Comparison of ENCODE assay signal across 8 mouse cellular contexts in the genomic region with DNA sequence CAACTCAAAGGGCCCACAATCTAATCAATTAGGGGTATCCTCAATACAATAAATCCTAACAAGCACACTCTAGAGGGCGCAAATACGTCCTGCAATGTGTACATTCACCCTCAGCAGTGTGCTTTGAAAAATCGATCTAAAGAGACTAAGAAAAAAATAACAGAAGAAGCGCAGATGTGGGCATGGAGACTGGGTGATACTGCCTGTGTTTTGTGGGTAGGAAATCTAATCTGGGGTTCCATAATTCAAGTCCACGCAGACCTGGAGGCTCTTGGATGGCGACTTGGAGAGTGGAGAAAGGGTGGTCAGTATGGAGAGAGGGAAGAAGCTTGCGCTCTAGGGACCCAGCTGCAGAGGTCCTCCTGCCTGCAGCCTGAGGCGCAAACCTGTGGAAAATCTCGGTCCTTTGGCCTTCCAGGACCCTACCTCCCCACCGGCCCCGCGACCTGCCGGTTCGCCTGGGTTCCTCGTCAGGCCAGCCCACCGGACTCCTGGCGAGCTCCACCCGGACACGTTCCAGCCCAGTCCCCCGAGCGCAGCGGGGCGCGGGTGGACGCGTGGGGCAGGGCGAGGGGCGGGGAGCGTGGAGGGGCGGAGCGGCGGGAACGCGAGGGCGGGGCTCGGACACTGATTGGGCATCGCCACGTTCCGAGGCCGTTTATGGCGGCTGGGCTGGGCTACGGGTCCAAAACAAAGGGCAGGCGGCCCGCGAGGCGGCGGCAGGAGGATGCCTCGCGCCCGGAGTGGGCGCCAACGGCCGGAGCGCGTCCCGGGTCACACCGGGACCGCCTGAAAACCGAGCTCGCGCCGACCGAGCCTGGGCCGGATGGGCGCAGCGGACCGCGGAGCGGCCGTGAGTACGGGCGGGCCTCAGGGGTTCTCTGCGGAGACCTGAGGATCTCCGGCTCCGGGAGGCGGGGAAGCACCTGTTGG. TPM values are rescaled to one million over a fixed set of nuclear protein-coding genes. Genes with fewer than 3 reads are reported as not detected.
A peak's percentile ranks its signal among the peaks of the same experiment; 100 is the strongest.
DNase-seq lines count a peak whose midpoint lies in the region; ATAC-seq and TF ChIP-seq lines count a peak whose summit lies in the region.

TSS of gene Ypel1 (plus strand) at position 186 of the 933 bp plus-strand sequence.

- H3K27ac ChIP-seq in MEL (ENCODE audit: control insufficient read depth, low read depth, low read length) = no peak within 1 kb of the TSS
- H3K27ac ChIP-seq in forebrain, postnatal 0 days (ENCODE audit: low read depth, low read length) = peak within 1 kb of the TSS; percentile 86
- peak within 1 kb of the TSS; percentile 62 for H3K27ac ChIP-seq in lung, postnatal 0 days (ENCODE audit: low read length)

- peak within 1 kb of the TSS; percentile 71 to 79 for H3K4me3 ChIP-seq in MEL (ENCODE audit: control insufficient read depth in 1 of 2, insufficient read depth in 1 of 2, low read depth in 2 of 2, low read length in 2 of 2)
- peak within 1 kb of the TSS; percentile 73 for H3K4me3 ChIP-seq in forebrain, postnatal 0 days (ENCODE audit: low read depth, low read length)
- H3K4me3 ChIP-seq in lung, postnatal 0 days (ENCODE audit: low read depth, low read length) = peak within 1 kb of the TSS; percentile 67

- H3K36me3 ChIP-seq in MEL (ENCODE audit: control insufficient read depth in 1 of 2, insufficient read depth in 2 of 2, low read length in 2 of 2) = peaks cover 0 to 13% of the 10 kb centered on the region in 2 experiments; a peak in 2 of 4 replicates
- peaks cover 3% of the 10 kb centered on the region for H3K36me3 ChIP-seq in forebrain, postnatal 0 days (ENCODE audit: insufficient read depth)
- H3K36me3 ChIP-seq in lung, postnatal 0 days (ENCODE audit: insufficient read depth, low read length) = no peaks in the 10 kb centered on the region

- peak; percentile 67 for DNase-seq in MEL (ENCODE audit: low read depth, low spot score)
- DNase-seq in cerebellum, adult 18-20 months = peak; percentile 88
- peak; percentile 88 for DNase-seq in forebrain, postnatal 0 days
- peak; percentile 82 for DNase-seq in layer of hippocampus, adult 9-11 months
- peak; percentile 89 for DNase-seq in lung, postnatal 0 days (ENCODE audit: low spot score)
- peak; percentile 76 for DNase-seq in ovary, postnatal 14 days (ENCODE audit: low spot score)
- peak; percentile 44 to 62 for DNase-seq in thymus, postnatal 10 days (ENCODE audit: low spot score in 2 of 2)

- 3% methylated on average over 70 of the region's 76 CpGs for WGBS in forebrain, postnatal 0 days
- under 1% methylated on average over 48 of the region's 76 CpGs for WGBS in lung, postnatal 0 days

- no peaks in the 10 kb centered on the region; a peak in 1 of 4 replicates for H3K27me3 ChIP-seq in MEL (ENCODE audit: control insufficient read depth in 1 of 2, insufficient read depth in 2 of 2, low read length in 2 of 2)
- H3K27me3 ChIP-seq in forebrain, postnatal 0 days (ENCODE audit: insufficient read depth, low read length) = no peaks in the 10 kb centered on the region
- no peaks in the 10 kb centered on the region for H3K27me3 ChIP-seq in lung, postnatal 0 days (replicated peaks; ENCODE audit: insufficient read depth, low read length)

- no peaks in the 10 kb centered on the region for H3K9me3 ChIP-seq in MEL (replicated peaks; ENCODE audit: insufficient read depth, low read length)
- no peaks in the 10 kb centered on the region for H3K9me3 ChIP-seq in forebrain, postnatal 0 days (ENCODE audit: low read length)
- H3K9me3 ChIP-seq in lung, postnatal 0 days (ENCODE audit: low read length) = no peaks in the 10 kb centered on the region

- ATAC-seq in forebrain, postnatal 0 days = peak; percentile 93
- ATAC-seq in hematopoietic stem cell, adult 5-6 weeks (replicated peaks in 1 of 2; ENCODE audit: insufficient read depth in 1 of 2, low FRiP score in 2 of 2, low TSS enrichment in 1 of 2, low read depth in 1 of 2, poor library complexity in 2 of 2, severe bottlenecking in 2 of 2) = peak; percentile 72 to 92
- ATAC-seq in lung, postnatal 0 days = peak; percentile 97

- TF ChIP-seq POLR2A in MEL (IDR thresholded peaks at IDR 0.05; ENCODE audit: control insufficient read depth in 1 of 2, insufficient read depth in 1 of 2, low read depth in 1 of 2, low read length in 2 of 2, poor library complexity in 1 of 2) = peak in 1 of 2 experiments; percentile 34; a peak in 1 of 4 replicates

- TF ChIP-seq RAD21 in MEL (IDR thresholded peaks at IDR 0.05; ENCODE audit: low read depth, low read length) = peak; percentile 48

- no peak for TF ChIP-seq EP300 in MEL (IDR thresholded peaks at IDR 0.05; ENCODE audit: low read depth in 1 of 2, low read length in 2 of 2)
- no peak for TF ChIP-seq EP300 in lung, postnatal 0 days (IDR thresholded peaks at IDR 0.05)

- no peaks in the 10 kb centered on the region for H3K79me2 ChIP-seq in MEL (ENCODE audit: control insufficient read depth, insufficient read depth, low read length, poor library complexity)

- peak in 2 of 3 experiments; percentile 28 to 70; a peak in 3 of 6 replicates for TF ChIP-seq CTCF in MEL (IDR thresholded peaks at IDR 0.05 in 2 of 3, conservative IDR thresholded peaks at IDR 0.05 in 1 of 3; ENCODE audit: control insufficient read depth in 1 of 3, insufficient read depth in 1 of 3, low read depth in 2 of 3, low read length in 3 of 3, poor library complexity in 1 of 3, severe bottlenecking in 1 of 3)
- TF ChIP-seq CTCF in forebrain, postnatal 0 days (IDR thresholded peaks at IDR 0.05; ENCODE audit: low read depth) = peak; percentile 65
- peak; percentile 45 for TF ChIP-seq CTCF in lung, postnatal 0 days (IDR thresholded peaks at IDR 0.05)

- peak within 1 kb of the TSS; percentile 86 for H3K4me2 ChIP-seq in forebrain, postnatal 0 days (ENCODE audit: low read depth)
- H3K4me2 ChIP-seq in lung, postnatal 0 days (replicated peaks; ENCODE audit: low read depth, low read length) = peak within 1 kb of the TSS; percentile 93

- H3K9ac ChIP-seq in MEL (ENCODE audit: control insufficient read depth, low read depth, low read length, poor library complexity, severe bottlenecking) = peak within 1 kb of the TSS; percentile 61
- peak within 1 kb of the TSS; percentile 74 for H3K9ac ChIP-seq in forebrain, postnatal 0 days
- peak within 1 kb of the TSS; percentile 44 for H3K9ac ChIP-seq in lung, postnatal 0 days (replicated peaks; ENCODE audit: low read depth)

- peaks cover 2 to 12% of the 10 kb centered on the region in 2 experiments; a peak in 2 of 4 replicates for H3K4me1 ChIP-seq in MEL (ENCODE audit: control insufficient read depth in 1 of 2, insufficient read depth in 2 of 2, low read length in 2 of 2)
- H3K4me1 ChIP-seq in forebrain, postnatal 0 days (ENCODE audit: insufficient read depth) = peaks cover 10% of the 10 kb centered on the region; the same call in 1 of the 2 replicates
- H3K4me1 ChIP-seq in lung, postnatal 0 days (ENCODE audit: insufficient read depth, low read depth, low read length) = peaks cover 4% of the 10 kb centered on the region; the same call in 1 of the 2 replicates

TF ChIP-seq in MEL, 35 proteins besides CTCF, POLR2A, EP300 and RAD21:
- TF ChIP-seq SIN3A (IDR thresholded peaks at IDR 0.05; ENCODE audit: low read length) = peak; percentile 58; the same call in 1 of the 2 replicates
- TF ChIP-seq E2F4 (IDR thresholded peaks at IDR 0.05; ENCODE audit: borderline replicate concordance, low read depth, low read length) = no peak
- no peak for TF ChIP-seq POLR2AphosphoS5 (IDR thresholded peaks at IDR 0.05; ENCODE audit: borderline replicate concordance, low read depth, low read length)
- TF ChIP-seq USF2 (IDR thresholded peaks at IDR 0.05; ENCODE audit: borderline replicate concordance in 1 of 2, insufficient read depth in 1 of 2, low read depth in 1 of 2, low read length in 2 of 2) = no peak
- TF ChIP-seq TBP (IDR thresholded peaks at IDR 0.05; ENCODE audit: low read depth, low read length) = no peak
- TF ChIP-seq MYC (IDR thresholded peaks at IDR 0.05; ENCODE audit: low read depth, low read length) = peak; percentile 37; the same call in 1 of the 2 replicates
- no peak for TF ChIP-seq CHD2 (IDR thresholded peaks at IDR 0.05; ENCODE audit: low read length)
- TF ChIP-seq ZNF384 (IDR thresholded peaks at IDR 0.05; ENCODE audit: low read depth, low read length) = peak; percentile 62
- TF ChIP-seq RCOR1 (IDR thresholded peaks at IDR 0.05; ENCODE audit: low read depth, low read length) = no peak
- TF ChIP-seq MXI1 (IDR thresholded peaks at IDR 0.05; ENCODE audit: low read depth, low read length) = peak; percentile 70
- no peak for TF ChIP-seq HCFC1 (IDR thresholded peaks at IDR 0.05; ENCODE audit: low read depth, low read length)
- peak; percentile 60 for TF ChIP-seq SMC3 (IDR thresholded peaks at IDR 0.05; ENCODE audit: low read depth, low read length)
- peak; percentile 35; the same call in 1 of the 2 replicates for TF ChIP-seq BHLHE40 (IDR thresholded peaks at IDR 0.05; ENCODE audit: borderline replicate concordance, low read depth, low read length)
- peak; percentile 44; the same call in 1 of the 2 replicates for TF ChIP-seq ZC3H11A (IDR thresholded peaks at IDR 0.05; ENCODE audit: low read depth, low read length)

RNA-seq across cellular contexts. Expression of gene Ypel1, which starts in this region (rescaled TPM):
- total RNA-seq in MEL (2012; rRNA removed) = 0.42 and 0.46 TPM in 2 replicates
- 1 to 10 TPM in 1 of 2 experiments, not detected in 1; 1.1 TPM for polyA plus RNA-seq in MEL (2012; ENCODE audit: insufficient read depth in 1 of 2, insufficient read length in 2 of 2, low read depth in 1 of 2, low replicate concordance in 2 of 2, missing spikeins in 1 of 2)
- 76.7 and 103 TPM in 2 replicates for total RNA-seq in forebrain, postnatal 0 days (2014; rRNA removed)
- 123 and 131 TPM in 2 replicates for polyA plus RNA-seq in forebrain, postnatal 0 days (2015; fragmentation: Nextera tagmentation; extraction: Ambion mirVana)
- 13.5 and 14.4 TPM in 2 replicates for total RNA-seq in hematopoietic stem cell, adult 5-6 weeks (2017)
- polyA plus RNA-seq in lung, postnatal 0 days (2015; fragmentation: Nextera tagmentation; extraction: Ambion mirVana) = 10.6 and 15.1 TPM in 2 replicates
